Mouse (Mus musculus): ENCODE results near the gene Cpeb4.
"Not testable (repeated sequence)": the region's sequence is repeated elsewhere in the genome, so short reads cannot be mapped to it uniquely, and the experiment has no call there.

The Cpeb4 gene

DNA sequence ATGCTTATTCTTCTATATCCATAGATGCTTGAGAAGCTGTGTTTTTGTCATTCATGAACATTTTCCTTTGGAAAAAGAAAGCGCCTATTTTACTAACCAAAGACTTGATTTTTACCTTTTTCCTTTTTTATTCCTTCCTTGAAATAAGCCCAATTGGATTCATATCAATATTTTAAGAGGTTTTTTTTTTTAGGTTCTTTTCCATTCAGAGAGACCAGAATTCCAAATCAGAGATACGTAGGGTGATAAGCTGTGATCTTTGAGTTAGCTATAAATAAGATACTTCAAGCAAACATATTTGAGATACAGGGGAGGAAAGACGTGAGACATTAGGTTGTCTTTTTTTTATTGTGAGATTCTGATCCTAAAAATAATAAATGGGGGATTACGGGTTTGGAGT lies at the start of gene Cpeb4:
TSS of gene Cpeb4 (plus strand) at position 301 of the 400 bp plus-strand sequence.
- DNase-seq (ENCODE audit: extremely low spot score, low spot score): no peak

DNA sequence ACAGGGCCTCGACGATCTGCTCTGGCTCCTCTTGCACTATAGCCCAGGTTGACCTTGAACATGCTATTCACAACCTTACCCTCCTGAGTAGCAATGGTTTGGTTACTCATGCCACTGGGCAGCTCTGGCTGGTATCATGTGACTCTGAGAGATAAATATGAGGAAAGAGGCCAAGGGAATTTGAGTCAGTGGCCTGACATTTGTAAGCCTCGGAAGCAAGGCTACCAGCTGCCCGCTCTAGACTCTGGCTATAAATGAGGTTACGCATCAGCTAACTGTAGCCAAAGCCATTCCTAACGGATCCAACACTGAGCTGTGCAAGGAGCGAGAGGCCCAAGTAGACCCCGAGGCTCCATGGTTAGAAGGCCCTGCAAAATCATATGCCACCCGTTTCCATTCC lies 49.5 kb upstream of the Cpeb4 start:
- no peak for DNase-seq (ENCODE audit: extremely low spot score, low spot score)

DNA sequence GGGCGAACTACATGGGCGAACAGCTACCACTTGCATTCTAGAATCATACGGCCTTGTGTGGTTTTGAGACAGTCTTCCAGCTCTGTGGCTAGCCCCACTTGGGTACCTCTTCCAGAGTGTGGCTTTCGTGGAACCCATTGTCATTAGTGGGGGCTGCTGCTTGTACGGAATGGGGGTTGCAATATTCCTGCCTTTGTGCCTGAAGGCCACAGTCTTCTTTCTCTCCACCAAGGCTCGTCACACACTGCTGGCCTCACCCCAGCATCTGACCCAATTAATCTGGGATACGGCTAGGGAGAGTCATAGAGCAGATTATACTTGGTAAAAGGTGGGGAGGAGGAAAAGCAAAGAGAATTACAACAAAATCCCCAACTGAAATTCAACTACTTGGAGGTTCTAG lies 48.5 kb upstream of the Cpeb4 start:
- DNase-seq (ENCODE audit: extremely low spot score, low spot score): no peak

- no peak for DNase-seq (ENCODE audit: extremely low spot score, low spot score)
Measured at GRCm38 (mm10) chr11:31824504-31825166, 47.4 kb upstream of the Cpeb4 start.

DNA sequence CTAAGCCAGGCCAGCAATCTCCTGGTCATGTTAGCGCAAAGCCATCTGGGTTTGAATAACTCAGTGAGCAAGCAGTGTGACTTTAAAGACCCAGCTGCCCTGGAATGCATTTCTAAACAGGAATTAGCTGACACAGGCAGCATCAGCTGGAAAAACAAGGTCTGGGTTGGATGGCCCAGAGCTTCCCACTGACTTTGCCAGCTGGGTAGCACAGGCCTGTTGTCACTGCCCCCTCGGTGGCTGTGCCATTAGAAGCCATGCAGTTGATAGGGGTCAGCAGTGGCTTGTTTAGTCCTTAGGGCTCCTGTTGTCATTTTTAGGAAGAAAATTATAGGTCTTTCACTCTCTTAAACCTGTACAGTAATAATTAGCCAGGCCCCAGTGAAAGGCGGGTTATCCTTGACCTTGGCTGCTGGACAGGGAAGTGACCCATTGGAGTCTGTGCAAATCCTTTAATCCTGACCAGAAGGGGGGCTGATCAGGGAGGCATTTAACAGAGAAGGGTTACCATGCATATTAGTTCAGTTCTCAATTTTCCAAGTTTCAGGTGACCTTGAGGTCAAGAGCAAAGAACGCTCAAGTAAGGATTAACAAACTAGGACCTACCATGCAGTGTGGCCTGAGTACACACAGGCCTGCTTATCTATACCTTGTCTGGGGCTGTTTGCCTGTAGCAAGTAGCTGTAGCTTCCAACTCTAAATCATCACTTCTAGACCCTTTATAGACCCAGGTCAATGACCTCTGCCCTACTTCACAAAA lies 43.8 kb upstream of the Cpeb4 start:
- no peak for DNase-seq (ENCODE audit: extremely low spot score, low spot score)

DNA sequence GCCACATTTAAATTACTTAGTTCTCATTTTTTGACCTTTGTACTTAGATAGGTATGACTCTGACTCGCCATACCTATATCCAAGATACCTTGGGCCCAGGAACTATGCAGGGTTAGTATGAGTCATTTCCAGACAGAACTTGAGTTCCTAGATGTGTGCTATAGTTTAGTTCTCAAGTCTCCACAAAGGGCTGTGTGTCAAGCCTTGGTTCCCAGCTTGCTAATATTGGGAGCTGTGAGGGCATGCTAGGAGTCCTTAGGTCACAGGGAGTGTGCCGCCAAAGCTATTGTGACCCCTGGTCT lies 43.3 kb upstream of the Cpeb4 start:
- no peak for DNase-seq (ENCODE audit: extremely low spot score, low spot score)

DNA sequence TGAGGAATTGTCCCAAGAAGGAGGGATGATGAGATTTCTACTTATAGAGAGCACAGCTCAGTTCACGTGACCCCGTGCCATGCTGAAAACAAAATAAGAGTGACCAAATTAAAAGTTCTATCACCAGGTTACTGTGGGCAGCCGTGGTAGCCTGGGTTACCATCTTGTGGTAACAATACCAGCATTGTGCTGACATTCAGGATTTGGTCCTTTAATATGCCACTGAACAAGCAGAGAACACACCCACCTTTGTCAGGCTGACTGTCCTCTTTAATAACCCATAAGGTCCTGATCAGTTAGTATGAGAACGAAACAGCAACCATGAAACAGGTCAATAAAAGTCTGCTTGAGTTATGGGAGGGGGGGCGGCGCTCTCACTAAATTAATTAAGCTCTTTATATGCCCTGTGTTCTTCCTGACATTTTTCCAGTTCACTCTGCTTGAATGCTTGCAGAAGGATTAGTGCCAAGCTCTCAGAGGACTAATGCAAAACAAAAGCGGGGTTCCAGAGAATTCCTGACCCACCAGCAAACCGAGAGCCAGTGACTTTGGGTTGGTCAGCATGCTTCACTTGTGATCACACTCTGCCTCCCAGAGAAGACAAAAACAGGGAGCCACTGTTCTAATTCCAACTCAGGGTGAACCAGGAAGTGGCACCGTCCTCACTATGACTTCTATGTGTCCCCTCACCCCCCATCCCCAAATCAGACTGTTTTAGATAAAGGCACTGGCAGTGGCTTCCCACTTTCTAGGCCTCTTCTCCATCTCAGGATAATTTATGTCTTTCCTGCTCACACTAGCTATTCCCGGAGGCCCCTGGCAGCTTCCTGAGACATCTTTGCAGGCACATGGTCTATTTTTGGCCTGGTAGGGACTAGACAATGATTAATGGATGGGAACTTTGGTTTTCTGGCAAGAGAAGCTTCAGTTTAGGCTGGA lies 41.5 kb upstream of the Cpeb4 start:
- DNase-seq (ENCODE audit: extremely low spot score, low spot score): no peak

GRCm38 (mm10) chr11:31831451-31831850 lies 40.6 kb upstream of the Cpeb4 start:
- DNase-seq (ENCODE audit: extremely low spot score, low spot score): no peak

- no peak for DNase-seq (ENCODE audit: extremely low spot score, low spot score)
Measured at GRCm38 (mm10) chr11:31831983-31832382, 40.0 kb upstream of the Cpeb4 start.

DNA sequence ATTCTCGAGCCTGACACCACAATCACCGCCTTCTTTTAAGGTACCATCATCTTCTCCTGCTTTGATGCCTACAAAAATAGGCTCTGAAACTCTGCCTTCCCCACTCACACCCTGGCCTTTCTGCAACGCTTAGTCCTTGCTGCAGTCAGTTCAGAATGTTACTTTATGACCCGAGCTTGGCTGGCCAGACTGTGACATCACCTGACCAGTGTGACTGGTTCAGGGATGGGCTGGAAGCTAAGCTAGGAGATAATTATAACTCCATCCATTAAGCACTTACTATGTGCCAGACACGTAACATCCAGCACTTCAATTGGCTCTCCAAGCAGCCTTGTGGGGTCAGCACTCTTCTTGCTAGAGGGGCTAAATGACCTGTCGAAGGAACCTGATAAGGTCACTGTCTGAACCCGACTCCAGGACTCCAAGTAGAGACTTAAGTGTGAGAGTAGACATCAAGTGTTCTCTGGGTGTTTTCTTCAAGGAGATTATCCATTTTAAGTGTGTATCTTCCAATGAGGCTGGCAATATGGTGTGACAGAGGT lies 39.5 kb upstream of the Cpeb4 start:
- DNase-seq (ENCODE audit: extremely low spot score, low spot score): no peak

DNA sequence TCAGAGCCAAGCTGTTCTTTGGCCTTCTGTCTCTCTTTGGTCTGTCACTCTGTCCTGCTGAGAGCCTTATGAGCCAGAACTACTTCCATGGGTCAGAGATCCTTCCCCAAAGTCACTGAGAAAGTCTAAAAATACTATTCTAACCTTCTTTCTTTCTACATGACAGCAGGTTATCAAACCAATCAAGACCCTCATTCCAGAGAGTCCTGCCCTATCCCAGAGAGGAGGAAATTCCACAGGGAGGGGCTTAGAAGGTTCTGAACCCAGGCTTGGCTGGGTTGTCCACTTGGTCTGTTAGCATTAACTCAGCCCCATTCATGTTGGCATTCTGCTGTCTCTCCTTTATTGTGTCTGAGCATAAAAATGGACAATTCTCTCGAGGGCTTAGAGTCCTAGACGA lies 38.5 kb upstream of the Cpeb4 start:
- no peak for DNase-seq (ENCODE audit: extremely low spot score, low spot score)

- DNase-seq (ENCODE audit: extremely low spot score, low spot score): no peak
Measured at GRCm38 (mm10) chr11:31835352-31835751, 36.7 kb upstream of the Cpeb4 start.

DNA sequence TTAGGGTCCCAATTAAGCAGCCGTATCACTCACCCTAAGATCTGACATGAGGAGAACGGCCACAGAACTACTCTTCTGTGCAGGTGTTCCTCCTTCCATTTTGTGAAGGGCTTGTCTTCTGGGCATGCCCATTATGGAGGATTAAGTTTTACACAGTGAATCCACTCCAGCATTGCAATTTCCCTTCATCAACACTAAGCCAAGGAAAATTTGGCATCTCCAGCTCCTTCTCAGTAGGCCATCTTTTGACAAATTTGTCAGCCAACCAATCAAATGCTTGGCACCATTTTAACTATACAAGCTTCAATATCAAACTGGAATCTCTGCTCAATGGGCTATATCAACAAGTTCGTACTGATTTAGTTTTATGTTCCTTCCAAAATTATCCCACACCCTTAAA lies 34.8 kb upstream of the Cpeb4 start:
- DNase-seq (ENCODE audit: extremely low spot score, low spot score): no peak

- no peak for DNase-seq (ENCODE audit: extremely low spot score, low spot score)
Measured at GRCm38 (mm10) chr11:31837753-31838152, 34.3 kb upstream of the Cpeb4 start.

DNA sequence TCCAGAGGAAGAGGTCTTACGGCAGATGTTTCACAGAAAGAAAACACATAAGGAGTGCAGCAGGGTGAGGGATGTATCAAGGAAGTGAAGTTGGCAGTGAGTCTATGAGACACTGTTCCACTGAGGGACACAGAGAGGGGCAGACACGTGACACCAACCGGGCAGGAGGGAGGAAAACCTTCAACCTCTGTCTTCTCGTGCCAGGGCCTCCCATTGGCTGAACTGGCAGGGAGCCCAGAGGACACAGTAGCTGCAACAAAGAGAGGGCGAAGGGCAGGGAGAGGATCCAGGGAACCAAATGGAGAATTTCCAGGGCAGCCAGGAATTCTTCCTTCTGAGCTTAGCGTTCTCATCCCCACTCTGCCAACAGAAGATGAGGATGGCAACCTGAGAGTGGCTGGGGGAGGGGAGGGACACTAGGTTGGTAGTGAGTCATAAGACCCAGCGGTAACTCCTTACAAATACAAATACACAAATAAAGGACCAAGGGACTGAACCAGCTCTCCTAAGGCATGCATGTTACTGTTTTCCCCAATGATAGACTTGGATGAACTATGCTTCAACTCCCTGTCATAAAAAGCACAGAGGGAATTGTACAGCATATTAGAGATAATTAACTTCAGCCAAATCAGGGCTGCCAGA lies 33.4 kb upstream of the Cpeb4 start:
- no peak for DNase-seq (ENCODE audit: extremely low spot score, low spot score)

GRCm38 (mm10) chr11:31839084-31839460 lies 32.9 kb upstream of the Cpeb4 start:
- DNase-seq (ENCODE audit: extremely low spot score, low spot score): no peak

GRCm38 (mm10) chr11:31842171-31842959 lies 29.6 kb upstream of the Cpeb4 start:
- DNase-seq (ENCODE audit: extremely low spot score, low spot score): no peak

DNA sequence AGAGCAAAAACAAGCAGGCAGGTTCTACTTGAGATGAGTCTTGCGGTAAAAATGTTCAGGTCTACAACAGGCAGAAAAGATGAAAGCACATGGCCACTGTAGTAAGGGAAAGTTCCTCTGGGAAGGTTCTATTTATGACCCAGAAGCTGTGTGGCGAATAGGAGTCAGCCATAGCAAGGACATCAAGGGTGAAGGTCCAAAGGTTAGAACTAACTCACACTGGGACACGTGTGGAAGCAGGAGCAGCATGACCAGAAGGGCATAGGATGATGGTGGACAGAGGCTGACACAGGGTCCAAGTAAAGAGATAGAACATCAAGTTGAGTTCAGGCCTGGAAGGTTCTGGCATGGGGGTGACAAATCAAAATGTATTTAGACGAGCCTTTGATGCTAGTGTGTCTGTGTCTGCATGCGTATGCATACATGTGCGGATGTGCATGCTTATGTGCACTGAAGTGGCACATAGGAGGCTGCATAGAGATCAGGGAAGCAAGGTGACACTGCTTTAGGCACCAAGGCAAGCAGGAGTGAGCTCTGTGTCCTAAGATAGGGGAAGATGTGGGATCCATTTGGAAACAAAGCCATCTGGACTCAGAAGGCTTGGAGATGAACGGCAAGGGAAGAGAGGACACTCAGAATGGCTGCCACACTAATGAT lies 28.7 kb upstream of the Cpeb4 start:
- DNase-seq (ENCODE audit: extremely low spot score, low spot score): no peak

DNA sequence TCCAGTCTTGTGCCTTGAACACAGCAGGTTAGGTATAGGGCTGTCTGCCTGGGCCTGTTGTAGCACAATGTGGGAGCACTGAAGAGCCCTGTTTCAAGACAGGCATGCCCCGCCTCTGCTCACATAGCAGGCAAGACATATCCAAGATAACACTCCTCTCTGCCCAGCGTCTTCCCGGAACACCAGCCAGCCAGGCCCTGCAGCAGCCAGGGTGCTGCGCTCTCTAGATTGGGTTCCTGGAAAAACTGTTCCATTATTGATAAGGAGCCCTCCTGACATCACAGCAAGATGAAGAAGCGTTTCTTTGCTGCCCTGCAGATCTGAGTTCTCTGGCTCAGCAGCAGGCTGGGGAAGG lies 28.2 kb upstream of the Cpeb4 start:
- no peak for DNase-seq (ENCODE audit: extremely low spot score, low spot score)

DNA sequence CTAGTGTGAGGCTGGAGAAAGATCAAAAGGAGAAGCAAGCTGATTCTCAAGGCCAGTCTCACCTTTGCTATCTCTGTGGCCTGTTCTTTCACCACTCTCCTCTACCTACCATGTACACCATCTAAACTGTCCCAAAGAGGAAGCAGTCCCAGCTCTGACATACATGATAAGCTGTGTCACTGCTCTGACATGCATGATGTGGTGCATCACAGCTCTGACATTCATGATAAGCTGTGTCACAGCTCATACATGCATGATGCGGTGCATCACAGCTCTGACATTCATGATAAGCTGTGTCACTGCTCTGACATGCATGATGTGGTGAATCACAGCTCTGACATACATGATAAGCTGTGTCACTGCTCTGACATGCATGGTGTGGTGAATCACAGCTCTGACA lies 26.9 kb upstream of the Cpeb4 start:
- not testable (repeated sequence) for DNase-seq (ENCODE audit: extremely low spot score, low spot score)

Measured in neural tube, embryonic 10.5 days (tissue).